Mouse (Mus musculus) left cerebral cortex, adult 8-10 months (tissue): ENCODE measurements around the gene Gm28051. TPM values are rescaled to one million over a fixed set of nuclear protein-coding genes. Genes with fewer than 3 reads are reported as not detected.

Experiments
- DNase-seq, 2 experiments: peaks; one replicate each; pipeline ENCODE4 v3.0.0; 2022; ENCODE audit warnings: low spot score in 2 of 2
- microRNA-seq, 2 experiments: library from miRNA; unstranded; fragments of <30 nt; microRNA quantifications; one replicate each; pipeline ENCODE4 v1.2.0; 2022
- total RNA-seq, 4 experiments: library from RNA; stranded (reverse); gene quantifications; 2 replicates each; pipeline ENCODE4 v1.2.4; 2022

Gm28051 gene
- total RNA-seq, 4 experiments from 2014 or later: not detected

DNA sequence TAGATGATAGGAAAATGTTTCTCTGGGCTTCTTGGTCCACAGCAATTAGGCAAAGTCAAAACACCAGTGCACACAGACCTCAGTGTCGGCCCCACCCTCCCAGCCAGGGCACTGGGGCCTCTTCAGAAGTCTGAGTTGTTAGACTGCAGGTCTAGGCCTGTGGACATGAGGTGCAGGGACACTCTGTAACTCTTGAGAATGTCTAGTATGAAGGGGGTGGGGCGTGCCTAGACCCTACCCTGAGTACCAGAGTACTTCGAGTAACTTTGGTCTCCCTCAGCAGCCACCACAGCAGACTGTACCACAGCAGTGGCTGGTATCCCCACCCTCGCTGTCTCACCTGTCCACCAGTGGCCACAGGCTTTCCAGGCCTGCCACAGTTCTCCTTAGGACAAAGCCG lies 71.2 kb downstream of the Gm28051 start:
- no peak for DNase-seq

DNA sequence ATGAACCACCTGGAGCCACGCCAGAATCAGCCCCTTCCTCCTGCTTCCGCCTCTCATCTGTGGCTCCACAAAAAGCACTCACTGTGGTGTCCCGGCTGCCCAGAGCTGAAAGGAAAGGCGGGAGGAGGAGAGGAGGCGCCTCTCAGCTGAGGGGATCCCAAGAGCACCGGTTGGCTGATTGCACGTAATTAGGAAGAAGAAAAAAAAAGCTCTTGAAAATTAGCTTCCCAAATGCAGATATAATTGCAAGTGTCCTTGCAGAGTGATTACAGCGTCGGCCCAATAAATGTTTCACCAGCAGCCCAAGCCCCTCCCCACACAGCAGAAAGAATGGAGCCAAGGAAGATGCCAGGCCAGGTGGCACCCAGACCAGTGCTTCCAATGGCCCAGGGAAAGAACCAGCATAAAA lies 72.0 kb downstream of the Gm28051 start:
- DNase-seq: no peak

DNA sequence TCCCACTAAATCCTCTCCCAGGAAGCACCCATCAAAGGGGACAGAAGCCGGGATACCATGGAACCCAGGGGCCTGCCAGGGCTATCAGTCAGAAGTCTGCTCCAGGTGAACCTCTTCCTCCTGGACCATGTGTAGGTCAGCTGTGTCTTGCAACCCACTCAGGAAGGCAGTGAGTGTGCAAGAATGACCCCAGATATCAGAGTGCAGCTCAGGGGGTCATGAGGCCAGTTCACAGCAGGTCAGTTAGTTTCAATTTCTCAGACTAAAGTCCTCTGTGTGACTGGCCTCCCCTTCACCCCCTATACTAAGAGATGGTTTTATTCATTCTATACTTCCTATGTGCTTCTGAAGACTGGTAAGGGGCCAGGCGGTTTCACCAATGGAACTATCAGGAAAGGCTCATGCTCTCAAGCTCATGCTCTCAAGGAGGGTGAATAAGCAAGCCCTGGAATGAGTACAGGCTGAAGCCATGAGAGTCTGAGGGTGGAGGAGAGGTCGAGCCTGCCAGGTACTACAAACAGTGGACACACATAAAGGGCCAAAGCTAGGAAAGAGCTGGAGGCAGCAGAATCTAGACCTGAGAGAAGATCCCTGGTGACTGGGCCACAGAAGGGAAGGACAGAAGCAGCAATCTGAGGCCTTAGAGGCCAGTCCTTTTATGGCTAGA lies 72.7 kb downstream of the Gm28051 start:
- no peak for DNase-seq

DNA sequence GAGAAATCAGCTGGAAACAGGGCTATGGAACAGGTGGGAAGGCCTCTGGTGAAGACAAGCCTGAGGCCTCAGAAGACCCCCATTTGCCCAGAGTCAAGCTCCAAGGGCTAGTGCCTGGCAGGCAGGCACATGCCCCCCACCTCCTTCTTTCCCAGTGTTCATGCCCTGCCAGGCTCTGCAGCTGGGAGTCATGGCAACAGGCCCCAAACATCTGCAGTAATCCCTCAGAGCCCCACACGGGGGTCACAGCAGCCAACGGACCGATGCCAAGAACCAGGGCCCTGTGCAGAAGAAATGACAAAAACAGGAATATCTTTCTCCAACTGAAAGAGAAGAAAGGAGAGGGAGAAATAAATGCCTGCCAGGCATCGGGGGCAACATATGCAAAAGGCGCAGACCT lies 73.6 kb downstream of the Gm28051 start:
- DNase-seq: no peak

DNA sequence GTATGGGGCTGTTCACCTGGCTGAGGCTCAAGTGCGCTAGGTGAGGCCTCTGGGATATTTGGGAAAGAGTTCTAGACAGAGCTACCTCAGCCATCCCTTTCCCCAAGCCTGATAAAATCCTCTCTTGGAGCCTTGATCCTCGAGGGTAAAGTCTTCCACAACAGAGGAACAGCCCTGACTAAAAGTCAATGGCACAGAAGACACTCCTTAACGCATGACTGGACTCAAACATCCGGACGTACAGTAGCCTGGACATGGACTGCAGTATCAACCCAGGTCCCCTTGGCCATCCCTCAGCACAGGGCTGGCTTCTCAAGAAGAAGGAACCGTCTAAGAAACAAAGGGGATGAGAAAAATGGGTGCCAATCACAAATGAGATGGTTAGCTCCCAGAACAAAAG lies 74.1 kb downstream of the Gm28051 start:
- DNase-seq: no peak

DNA sequence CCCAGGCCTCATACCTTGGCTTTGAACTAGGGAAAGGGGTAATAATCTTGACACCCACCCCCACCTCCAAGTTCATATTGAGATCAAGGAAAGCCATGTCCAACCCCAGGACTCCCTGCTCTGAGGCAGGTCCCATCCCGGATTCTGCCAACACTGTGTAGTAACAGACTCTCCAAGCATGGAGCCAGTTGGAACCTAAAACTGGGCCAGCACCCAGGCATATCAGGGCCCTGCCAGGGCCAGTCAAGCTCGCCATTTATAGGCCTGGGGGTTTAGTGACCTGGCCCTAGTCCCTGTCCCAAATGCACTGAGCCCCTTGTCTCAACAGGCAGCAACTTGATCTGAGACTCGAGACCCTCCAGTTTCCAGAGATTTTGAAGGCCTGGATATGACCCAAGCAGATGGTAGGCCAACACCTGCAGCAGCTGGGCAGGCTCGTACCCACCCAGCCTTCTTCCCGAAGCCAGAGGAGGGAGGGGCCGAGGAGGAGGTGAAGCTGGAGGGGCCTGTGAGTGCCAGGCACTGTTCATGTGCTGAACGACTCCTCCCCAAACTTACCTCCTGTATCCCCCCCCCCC lies 74.8 kb downstream of the Gm28051 start:
- no peak for DNase-seq

DNA sequence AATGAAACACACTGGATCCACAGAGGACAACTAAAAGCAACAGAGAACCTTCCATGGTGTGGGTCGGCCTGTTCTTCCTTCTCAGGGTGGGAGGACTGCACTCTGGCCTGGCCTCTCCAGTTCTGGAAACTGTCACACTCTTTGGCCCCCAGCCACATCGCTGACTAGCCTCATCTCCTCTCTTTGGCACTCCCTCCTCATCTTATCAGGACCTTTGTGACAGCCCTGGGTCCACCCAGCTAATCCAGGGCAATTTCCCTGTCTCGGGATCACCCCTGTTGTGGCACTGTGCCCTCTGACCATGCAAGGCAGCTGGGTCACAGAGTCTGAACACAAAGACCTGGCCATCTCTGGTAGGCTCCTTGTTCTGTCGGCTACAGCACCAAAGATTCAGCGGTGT lies 75.5 kb downstream of the Gm28051 start:
- no peak for DNase-seq

DNA sequence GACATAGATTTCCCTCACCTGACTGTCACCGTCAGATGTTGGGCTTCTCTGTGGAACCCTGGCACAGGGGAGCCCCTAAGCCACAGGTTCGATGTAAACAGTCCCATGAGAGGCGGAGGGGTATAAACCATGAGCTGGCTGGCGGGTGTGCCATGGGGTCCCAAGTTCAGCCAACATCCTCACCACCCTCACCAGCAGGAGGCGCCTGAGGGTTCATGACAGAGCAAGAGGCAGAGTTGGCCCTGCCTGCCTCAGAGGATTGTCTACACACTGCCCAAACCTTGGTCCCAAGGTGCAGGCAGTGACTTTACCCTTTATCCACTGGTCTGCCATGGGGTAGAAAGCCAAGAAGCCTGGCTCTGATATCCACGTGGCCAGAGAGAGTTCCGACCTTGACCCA lies 76.0 kb downstream of the Gm28051 start:
- DNase-seq: no peak

DNA sequence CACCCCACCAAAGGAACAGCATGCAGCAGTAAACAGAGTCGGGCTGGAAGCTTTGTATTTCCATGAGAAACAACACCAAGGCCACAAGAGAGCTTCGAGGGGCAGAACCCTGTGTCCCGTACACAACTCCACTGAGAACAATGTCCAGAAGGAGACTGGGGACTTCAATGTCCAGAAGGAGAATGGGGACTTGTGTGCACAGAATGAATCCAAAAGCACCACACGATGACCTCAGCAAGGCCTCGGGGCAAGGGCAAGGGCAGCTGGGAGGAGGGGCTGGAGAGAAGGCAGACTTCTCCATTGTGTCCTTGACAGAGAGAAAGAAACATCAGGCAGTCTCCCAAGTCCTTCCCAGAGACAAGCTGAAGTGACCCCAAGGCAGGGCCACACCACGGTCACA lies 78.7 kb downstream of the Gm28051 start:
- DNase-seq: peak in 1 of 2 experiments; percentile 50

DNA sequence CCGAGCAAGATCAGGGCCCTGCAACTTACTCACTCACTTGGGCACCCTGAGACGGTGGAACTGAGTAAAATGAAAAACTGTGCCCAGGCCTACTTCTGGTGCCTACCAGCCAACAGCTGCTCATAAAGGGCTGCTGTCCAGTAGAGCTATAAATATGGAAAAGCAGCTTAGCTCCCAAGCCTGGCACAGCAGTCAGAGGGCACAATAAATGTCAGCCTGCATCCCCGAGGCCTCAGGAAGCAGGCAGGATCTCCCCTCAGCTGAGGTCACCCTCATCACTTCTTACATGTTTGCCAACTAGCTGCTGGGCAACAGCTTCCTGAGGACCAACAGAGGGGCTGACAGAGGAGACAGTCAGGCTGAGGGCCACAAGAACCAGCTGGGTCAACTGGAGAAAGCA lies 80.5 kb downstream of the Gm28051 start:
- DNase-seq: no peak

DNA sequence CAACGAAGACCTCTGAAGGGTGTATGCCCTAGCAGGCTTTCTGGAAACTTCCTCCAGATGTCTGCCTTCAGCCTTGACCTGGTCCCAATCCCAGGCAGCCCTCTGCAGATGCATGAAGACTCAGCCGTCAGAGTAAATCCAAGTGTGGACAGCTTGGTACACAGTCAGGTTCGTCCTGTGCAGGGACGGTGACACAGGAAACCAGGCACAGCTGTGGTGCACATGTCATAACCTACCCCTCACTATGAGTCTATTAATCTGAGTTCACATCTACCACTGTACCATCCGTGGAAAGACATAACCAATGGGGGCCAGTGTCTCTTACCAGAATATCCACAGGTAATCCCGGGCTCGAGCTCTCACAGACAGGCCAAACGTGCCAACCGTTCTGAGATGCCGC lies 83.0 kb downstream of the Gm28051 start:
- no peak for DNase-seq

DNA sequence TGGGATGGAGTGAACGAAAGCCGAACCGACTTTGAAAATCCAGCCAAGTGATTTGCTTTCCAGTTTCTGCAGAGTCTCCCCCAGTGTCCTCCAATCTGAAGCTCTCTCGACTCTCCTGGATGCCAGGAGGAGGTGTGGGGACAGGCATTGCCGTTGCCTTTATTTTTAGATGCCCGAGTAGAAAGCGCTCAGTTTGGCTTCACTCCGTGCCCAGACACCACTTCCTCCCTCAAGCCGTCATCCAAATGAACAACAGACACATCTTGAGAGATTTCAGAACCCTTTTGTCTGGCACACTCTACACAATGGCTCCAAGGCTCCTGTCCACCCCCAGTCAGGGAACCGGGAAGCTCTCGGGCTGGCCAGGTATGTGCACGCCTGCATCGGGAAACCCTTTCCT lies 83.4 kb downstream of the Gm28051 start:
- no peak for DNase-seq

DNA sequence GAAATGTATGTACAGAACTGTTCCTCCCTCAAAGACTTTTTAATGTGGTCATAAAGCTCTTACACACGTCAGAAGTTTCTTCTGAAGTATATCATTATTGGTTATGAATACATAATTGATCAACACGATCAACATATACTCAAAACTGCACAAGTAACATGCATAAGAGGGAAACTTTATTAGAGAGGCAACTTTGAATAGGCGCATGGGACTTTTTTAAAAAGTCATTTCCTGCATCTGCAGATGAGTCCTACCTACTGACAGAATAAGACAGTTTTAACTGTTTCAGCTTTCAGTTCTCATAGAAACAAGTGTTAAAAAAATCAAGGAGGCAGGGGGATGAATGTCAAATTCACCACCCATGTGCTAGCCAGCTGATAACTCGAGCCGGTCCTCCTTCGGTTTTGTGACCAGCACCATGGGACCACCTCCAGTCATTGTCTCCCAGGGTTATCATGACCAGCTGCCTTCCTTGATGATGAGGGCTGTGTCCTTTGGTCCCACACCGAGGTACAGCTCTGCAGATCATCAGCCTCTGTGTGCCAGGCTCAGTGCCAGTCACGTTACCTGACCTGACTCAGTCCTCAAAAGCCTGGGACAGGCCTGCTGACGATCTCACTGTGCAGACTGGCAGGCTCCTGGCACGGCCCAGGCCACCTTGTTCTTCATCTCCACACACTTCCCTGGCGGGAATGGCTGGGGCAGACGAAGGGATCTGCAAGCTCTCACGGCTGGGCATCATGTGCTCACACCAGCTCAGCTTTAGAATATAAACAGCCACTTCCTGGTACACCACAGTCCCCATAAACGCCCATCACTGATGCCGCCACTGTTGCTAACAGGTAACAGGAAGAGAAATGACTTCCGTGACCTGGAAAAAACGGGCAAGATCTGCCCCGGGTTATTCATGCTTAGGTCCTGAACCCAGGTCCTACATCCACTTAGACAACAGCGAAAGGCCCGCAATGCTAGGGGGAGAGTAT lies 84.4 kb downstream of the Gm28051 start:
- DNase-seq: no peak

DNA sequence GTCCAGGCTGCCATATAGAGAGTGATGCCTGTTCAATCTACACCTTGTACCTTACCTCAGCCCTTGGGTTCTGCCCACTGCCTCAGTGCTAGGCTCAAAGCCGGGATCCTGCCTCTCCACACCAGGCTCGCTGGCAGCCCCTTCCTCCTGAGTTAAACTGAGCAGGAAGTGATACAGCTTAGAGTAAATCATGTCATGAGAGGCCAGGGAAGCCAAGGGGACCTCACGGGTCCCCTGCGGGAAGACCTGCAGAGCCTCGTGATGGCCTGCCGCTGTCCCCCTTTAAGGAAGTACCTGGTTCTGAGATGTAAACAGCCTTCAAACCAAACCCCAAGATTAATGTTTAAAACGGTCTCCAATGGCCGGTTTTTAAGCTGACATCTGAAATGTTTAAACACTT lies 85.4 kb downstream of the Gm28051 start:
- DNase-seq: no peak

DNA sequence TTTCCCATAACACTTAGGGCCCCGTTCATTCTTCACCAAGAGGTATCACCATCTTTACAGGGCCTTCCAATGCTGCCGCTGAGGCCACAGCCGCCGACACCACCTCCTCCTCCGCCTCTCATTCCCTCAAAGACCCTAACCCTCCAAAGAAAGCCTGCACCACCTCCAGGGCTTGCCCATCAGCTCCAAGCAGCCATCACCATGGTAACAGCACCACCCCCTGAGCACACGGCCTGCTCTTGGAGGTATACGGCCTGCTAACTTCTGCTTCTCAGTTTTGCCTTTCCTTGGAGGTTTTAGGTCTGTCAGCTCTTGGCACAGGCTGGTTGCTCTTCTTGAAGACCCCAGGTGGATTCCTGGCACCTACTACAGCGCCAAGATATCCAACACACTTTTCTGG lies 86.7 kb downstream of the Gm28051 start:
- no peak for DNase-seq

Small RNAs within 50 kb of the gene (microRNA-seq; reads per million reads assigned to microRNA genes)
- gene Mir1936: 0 to 0.42 reads per million in 2 experiments

Other genes starting within 250 kb of the Gm28051 start
- gene Chga, start 202.8 kb downstream of the Gm28051 start, total RNA-seq: 100 to 1,000 TPM; 151 to 178 (median 173) TPM
- 10 to 100 TPM; 58.8 to 68.2 (median 62.5) TPM for gene Itpk1, start 52.8 kb downstream of the Gm28051 start, total RNA-seq
- gene Moap1, start 14.1 kb downstream of the Gm28051 start, total RNA-seq: 10 to 100 TPM; 29.9 to 37.3 (median 33.4) TPM
- gene Tmem251, start 14.0 kb downstream of the Gm28051 start, total RNA-seq: 1 to 10 TPM; 5.3 to 6.3 (median 5.9) TPM
- 10 to 100 TPM; 12.7 to 15.0 (median 13.4) TPM for gene Gon7, start within 50 bp of the Gm28051 start, total RNA-seq
- 10 to 100 TPM; 30.1 to 31.7 (median 31.3) TPM for gene Ubr7, start 202 bp upstream of the Gm28051 start, total RNA-seq
- gene Gm20604, start 907 bp upstream of the Gm28051 start, total RNA-seq: 10 to 100 TPM; 15.1 to 21.1 (median 18.1) TPM
- 10 to 100 TPM; 18.7 to 20.7 (median 19.4) TPM for gene Btbd7, start 120.7 kb upstream of the Gm28051 start, total RNA-seq
- not detected for gene Cox8c, start 141.6 kb upstream of the Gm28051 start, total RNA-seq
- 10 to 100 TPM; 49.8 to 60.2 (median 56.0) TPM for gene Unc79, start 191.1 kb upstream of the Gm28051 start, total RNA-seq